Mouse (Mus musculus): Measurements from ENCODE around the gene Myo1d.

Gene Myo1d

GRCm38 (mm10) chr11:80779527-80780344, at the start of gene Myo1d:
Myo1d (minus strand) TSS chr11:80780025.
- DNase-seq (ENCODE audit: extremely low spot score): peak; percentile 89

- no peak for DNase-seq (ENCODE audit: extremely low spot score)
These were observed 42.0 kb upstream of the Myo1d start for GRCm38 (mm10) chr11:80821794-80822193.

GRCm38 (mm10) chr11:80821296-80821695, 41.5 kb upstream of the Myo1d start:
- peak; percentile 40 for DNase-seq (ENCODE audit: extremely low spot score)

- DNase-seq (ENCODE audit: extremely low spot score): no peak
These were observed 40.3 kb upstream of the Myo1d start for GRCm38 (mm10) chr11:80820085-80820484.

GRCm38 (mm10) chr11:80818060-80818697, 38.4 kb upstream of the Myo1d start:
- peak; percentile 76 for DNase-seq (ENCODE audit: extremely low spot score)

- DNase-seq (ENCODE audit: extremely low spot score): no peak
These were observed 35.5 kb upstream of the Myo1d start for GRCm38 (mm10) chr11:80815354-80815753.

- no peak for DNase-seq (ENCODE audit: extremely low spot score)
These were observed 31.3 kb upstream of the Myo1d start for GRCm38 (mm10) chr11:80811156-80811555.

GRCm38 (mm10) chr11:80809993-80810821, 30.4 kb upstream of the Myo1d start, which contains the start of gene Tmem98:
Tmem98 (plus strand) TSS chr11:80810175.
- DNase-seq (ENCODE audit: extremely low spot score): peak; percentile 71

GRCm38 (mm10) chr11:80809666-80809992, 29.8 kb upstream of the Myo1d start:
- DNase-seq (ENCODE audit: extremely low spot score): peak; percentile 70

- DNase-seq (ENCODE audit: extremely low spot score): peak; percentile 14
These were observed 28.8 kb upstream of the Myo1d start for GRCm38 (mm10) chr11:80808551-80809070.

- no peak for DNase-seq (ENCODE audit: extremely low spot score)
These were observed 22.9 kb upstream of the Myo1d start for GRCm38 (mm10) chr11:80802706-80803105.

GRCm38 (mm10) chr11:80799979-80800378, 20.2 kb upstream of the Myo1d start:
- no peak for DNase-seq (ENCODE audit: extremely low spot score)

- no peak for DNase-seq (ENCODE audit: extremely low spot score)
These were observed 15.6 kb upstream of the Myo1d start for GRCm38 (mm10) chr11:80795431-80795830.

GRCm38 (mm10) chr11:80794290-80794689, 14.5 kb upstream of the Myo1d start:
- no peak for DNase-seq (ENCODE audit: extremely low spot score)

GRCm38 (mm10) chr11:80793386-80793785, 13.6 kb upstream of the Myo1d start:
- DNase-seq (ENCODE audit: extremely low spot score): no peak

GRCm38 (mm10) chr11:80791677-80792432, 12.0 kb upstream of the Myo1d start:
- no peak for DNase-seq (ENCODE audit: extremely low spot score)

GRCm38 (mm10) chr11:80790413-80790812, 10.6 kb upstream of the Myo1d start:
- DNase-seq (ENCODE audit: extremely low spot score): no peak

GRCm38 (mm10) chr11:80789647-80790240, 9.9 kb upstream of the Myo1d start:
- DNase-seq (ENCODE audit: extremely low spot score): no peak

- no peak for DNase-seq (ENCODE audit: extremely low spot score)
These were observed 5.8 kb upstream of the Myo1d start for GRCm38 (mm10) chr11:80785672-80786071.

- DNase-seq (ENCODE audit: extremely low spot score): no peak
These were observed 4.5 kb upstream of the Myo1d start for GRCm38 (mm10) chr11:80784294-80784743.

GRCm38 (mm10) chr11:80783460-80783859, 3.6 kb upstream of the Myo1d start:
- DNase-seq (ENCODE audit: extremely low spot score): no peak

Measured in embryo, embryonic 9.5 days (tissue).